Mouse (Mus musculus): ENCODE measurements at regions not wholly inside any gene's neighbourhood (a gene's known extent, or its start where the extent isn't known, plus 50 kb on each side); places are given as distances from the start of the nearest gene placed in this dataset.
A peak's percentile ranks its signal among the peaks of the same experiment; 100 is the strongest.
"Not testable (repeated sequence)": the region's sequence is repeated elsewhere in the genome, so short reads cannot be mapped to it uniquely, and the experiment has no call there.

DNA sequence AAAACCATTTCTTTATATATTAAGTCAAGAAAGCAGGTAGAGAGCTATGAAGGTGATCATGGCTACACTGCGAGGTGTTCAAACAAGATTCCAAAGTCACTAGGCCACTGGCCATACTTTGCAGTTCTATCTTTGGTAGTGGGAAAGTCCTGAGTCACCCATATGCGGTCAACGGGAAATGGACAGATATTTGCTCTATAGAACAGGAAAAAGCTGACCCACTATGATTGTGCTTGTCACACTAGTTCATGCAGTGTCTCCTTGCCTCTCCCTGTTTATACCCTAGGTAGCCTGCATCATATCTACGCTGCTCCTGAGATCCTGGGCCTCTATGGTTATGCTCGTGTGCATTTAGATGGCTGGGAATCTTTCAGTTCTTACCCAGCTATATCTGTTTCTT lies 188.9 kb upstream of the Pfkp start:
- DNase-seq, result no peak

DNA sequence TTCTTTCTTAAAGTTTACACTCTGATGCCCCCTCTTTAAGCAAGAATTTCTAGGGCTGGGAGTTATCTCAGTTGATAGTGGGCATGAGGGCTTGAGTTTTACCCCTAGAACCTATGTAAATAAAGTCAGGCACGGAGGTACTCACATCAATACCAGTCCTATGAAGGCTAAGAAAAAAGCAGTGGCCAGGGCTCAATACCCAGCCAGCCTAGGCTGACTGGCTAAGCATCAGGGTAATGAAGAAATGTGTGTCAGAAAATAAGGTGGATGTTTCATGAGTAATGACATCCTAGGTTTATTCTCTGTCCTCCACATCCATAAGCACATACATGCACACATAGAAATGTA lies 188.5 kb upstream of the Pfkp start:
- DNase-seq, result no peak

DNA sequence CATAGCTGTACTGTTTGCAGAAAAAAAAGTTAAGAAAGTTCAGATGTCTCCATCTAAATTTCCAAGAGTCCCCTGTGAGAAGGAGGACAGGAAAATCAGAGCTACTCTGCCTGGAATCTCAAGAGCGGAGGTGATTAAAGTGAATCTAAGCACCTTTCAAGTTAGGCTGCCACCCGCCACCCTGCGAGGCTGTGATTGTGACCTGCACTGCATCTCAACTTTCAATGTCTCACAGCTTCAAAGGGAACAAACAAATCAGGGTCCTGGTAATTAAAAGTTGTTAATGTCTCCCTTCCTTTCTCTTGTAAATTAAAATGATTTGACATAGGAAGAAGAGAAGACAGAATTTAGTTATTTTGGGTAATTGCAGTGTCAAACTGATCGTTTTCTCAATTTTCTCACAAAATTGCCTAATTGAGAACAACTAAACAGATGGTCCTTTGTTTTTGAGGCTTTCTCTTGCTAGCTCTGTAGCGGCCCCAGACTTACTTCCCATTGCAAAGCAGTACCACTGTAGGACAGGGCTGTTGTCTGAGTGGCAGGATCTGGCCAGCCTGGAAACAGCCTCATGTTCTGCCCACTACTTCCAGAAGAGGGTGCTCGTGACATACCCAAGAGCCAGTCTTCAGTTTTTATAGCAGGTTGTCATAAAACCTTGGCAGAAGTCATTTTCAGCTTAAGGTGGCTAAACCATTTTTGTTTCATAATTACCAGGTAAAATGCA lies 187.9 kb upstream of the Pfkp start:
- peak; percentile 37 for DNase-seq

DNA sequence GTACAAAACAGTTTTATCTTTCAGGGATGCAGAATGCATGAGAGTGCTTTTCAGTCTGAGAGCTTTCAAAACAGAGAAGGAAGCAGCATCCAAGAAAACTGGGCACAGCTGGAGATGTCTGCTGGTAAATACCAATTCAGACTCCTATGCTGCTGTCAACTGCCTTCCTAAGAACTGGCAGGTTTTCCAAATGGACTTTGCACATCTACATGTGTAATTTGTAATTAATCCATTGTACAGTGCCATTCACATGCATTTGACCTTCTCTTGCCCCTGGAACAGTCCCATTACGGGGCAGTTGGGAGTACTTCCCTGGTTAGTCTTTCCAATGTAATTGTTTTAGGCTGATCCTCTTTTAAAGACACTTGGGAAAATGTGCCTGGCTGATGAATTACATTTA lies 181.3 kb upstream of the Pfkp start:
- DNase-seq, result no peak

DNA sequence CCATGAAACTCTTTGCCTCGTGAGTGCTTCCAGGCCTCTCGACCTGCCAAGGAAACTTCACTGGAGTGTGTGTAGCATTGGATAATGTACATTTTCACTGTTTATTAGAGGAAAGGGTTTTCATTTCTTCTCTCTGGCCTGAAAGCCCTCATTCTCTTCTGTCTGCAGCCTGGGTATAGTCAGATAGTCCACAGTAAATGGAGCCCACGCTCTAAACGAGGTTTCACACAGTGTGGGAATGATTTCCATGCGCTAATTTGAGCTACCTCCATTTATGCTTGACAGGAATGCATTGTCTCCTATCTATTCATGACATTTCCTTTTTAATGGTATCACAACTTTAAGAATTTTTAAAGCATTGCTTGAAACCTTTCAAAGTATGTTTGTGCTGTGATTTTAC lies 180.8 kb upstream of the Pfkp start:
- DNase-seq, result no peak

DNA sequence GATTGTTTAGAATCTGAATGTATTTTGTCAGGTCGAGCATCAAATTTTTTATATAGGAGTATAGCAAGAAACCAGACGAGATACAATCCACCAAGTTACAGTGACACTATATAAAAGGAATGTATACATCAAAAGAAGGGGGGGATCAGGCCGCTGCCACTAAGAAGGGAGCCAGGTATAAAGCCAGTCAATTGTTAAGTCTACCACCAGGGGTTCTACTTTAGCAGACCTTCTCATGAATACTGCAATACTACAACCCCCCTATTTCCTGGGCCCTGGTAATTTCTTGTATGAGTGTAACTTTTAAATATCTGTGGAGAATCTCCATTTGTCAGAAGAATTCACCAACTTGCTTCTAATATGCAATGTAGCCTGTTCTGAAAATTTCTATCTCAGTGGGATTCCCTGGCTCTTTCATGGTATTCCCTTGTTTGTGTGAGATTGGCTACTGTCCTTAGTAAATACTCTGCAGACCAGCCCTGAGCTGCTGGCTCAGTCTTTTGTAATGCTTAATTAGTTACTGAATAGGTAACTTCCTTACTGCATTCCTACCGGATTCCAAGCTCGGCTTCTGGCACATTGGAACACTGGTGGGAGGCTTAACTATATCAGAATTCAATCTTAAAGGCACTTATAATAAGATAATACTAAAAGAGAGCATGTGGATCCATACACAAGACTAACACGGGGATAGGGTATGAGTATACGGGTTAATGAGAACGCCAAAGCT lies 180.2 kb upstream of the Pfkp start:
- DNase-seq, result not testable (repeated sequence)

DNA sequence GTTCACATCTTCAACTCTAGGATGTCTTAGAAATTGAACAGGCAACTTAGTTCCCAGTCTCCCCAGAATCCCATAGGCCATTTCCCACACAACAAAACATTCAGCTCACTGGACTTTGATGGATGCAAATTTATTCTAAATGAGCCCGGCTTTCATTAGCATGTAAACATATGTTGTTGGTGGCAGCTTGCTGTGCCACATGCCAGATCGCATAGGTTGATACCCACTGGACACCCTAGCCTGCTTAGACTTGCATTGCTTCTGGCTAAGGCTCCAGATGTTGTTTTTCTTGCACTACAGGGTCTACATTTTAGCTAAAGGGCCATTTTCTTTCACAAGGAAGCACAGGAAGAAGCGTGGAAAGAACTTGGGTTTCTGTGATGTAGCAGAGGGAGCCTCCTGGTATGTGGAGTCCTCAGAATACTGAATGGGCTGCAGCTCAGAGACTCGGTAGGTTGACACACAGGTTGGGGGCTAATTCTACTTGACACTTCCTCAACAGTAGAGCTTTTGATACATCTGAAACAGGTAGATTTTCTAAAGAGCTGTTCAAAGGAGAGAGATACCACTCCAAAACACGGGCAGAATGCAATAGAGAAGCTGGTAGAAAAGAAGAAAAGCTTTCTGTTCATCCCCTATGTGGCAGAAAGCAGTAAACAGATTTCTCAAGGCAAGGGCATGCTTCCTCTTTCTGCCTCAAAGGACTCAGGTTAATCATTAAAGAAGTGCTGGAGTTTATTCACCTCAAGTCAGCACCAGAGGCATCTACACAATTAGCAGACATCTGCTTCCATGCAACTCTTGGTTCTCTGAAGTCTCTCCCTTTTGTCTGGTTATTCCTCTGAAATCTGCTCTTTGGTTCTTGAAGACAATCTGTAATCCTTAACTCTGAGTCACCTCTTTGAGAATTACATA lies 153.9 kb upstream of the Pfkp start:
- DNase-seq, result no peak

DNA sequence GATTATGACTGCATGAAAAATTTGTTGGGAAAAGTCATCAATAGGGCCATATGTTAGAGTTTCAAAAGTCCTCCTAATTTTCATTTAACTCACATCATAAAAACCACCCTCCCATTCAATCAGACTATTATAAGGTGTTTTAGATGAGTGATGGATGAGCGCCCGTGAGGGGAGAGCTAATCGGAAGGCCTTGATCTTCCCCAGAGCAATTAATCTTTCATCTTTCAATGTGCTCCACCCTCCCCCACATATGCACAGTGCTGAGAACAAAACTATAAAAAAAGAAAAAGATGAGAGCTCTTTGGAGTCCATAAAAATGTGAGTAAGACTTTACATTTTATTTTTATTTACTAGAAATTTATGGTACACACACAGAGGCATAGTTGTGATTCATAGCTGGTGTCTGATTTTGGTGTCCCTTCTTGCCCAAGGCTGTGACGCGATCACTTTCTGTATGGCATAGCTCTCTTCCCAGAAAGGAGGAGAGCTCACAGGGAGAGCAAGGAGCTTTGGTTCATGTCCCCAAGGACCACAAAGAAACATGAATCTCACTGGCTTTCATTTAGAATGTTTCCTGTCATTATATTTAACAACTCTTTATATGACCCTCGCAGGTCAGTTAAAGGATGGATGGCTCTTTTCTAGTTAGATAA lies 119.5 kb upstream of the Pfkp start:
- DNase-seq, result no peak

DNA sequence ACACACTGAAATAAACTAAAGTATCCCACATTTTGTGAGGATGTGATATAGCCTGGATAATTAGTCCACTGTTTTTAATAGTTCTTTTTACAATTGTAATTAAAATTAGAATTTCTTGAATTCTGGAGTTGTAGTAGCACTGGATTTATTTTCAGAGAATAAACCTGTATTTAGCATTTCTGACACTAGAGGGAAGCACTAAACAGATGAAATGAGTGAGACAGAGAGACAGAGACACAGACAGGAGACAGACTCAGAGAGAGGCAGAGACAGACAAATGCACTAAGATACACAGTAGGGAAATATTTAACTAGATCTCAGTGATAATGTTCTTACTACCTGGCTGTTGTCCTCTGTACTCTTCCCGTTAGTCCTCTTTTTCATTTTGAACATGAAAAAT lies 108.6 kb upstream of the Pfkp start:
- DNase-seq, result no peak

DNA sequence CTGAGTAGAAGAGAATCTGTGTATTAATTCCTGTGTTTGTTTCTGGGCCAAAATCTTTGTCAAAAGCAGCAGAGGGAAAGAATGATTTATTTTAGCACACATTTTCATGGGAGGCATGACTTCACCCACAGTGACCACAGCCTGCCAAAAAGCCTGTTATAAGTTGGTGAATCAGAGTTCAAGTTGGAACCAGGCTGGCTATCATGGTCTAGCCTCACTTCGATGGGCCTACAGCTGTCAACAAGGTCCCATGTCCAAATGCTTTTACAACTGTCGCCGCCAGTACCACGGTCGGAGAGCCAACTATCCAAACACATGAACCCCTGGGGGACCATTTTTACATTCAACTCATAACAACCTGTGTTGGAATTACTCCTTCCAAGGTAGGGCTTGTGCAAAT lies 103.0 kb upstream of the Pfkp start:
- no peak for DNase-seq

DNA sequence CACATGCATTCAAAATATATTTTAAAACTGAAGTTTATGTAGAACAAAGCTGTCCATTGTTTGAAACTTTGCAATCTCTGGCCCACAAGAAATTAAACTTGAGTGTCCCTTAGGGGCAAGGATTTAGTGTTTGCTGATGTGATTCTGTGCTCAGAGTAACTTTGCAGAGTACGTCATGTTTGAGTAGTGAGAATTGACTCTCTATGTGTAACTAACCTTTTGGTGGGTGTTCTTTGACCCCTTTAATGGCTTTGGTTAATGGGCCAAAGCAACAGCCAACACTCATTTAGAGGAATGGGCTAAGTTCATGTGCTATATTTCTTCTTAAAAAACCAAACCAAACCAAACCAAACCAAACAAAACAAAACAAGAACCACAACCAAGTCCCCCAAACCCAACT lies 102.6 kb upstream of the Pfkp start:
- no peak for DNase-seq

DNA sequence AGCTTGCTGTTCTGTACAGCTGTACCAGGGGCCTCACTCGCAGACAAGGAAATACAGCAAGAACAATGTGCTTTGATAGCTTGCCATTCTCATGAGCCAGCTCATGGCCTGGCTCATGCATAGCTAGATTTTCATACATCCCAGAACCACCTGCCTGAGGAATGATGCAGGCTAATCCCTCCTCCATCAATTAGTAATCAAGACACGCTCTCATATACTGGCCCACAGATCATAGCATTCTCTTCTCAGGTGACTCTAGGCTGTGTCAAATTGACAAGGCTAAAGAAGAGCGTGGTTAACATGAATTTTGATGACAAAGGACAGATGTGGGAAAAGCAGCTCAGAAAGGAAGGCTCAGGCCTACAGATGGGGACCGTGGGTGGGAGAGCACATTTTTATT lies 93.3 kb upstream of the Pfkp start:
- DNase-seq, result no peak

DNA sequence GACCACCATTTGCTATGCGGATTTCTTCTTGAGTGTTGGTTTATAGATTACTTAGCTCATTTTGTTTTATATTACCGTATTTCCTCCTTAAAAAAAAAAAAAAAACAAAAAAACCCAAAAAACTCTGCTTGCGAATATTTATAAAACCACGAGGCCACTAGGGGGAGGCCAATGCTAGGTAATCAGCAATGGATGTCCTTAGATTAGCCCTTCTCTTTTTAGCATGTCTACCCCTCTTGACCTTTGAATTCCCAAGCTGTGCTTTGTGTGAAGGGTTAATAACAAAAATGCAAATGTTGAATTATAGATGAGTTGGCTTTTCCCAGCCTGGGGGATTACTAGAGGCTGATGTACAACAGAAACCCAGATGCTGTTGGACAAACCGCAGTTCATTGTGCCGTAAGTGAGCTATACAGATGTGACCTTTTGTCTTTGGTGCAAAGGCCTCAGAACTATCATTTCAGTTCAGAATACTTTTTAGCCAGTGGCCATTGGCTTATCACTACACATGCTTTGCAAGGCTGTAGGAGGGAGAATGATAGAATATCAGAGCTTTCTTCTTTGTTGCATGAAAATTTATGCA lies 88.5 kb upstream of the Pfkp start:
- no peak for DNase-seq
